Mouse (Mus musculus) brain, adult 2 months (tissue): ENCODE results near the gene Dnm3.
A peak's percentile ranks its signal among the peaks of the same experiment; 100 is the strongest.

Experiments
- DNase-seq: peaks from one replicate; pipeline ENCODE4 v3.0.0; 2011; ENCODE audit warnings: low read depth, low spot score

The Dnm3 gene

DNA sequence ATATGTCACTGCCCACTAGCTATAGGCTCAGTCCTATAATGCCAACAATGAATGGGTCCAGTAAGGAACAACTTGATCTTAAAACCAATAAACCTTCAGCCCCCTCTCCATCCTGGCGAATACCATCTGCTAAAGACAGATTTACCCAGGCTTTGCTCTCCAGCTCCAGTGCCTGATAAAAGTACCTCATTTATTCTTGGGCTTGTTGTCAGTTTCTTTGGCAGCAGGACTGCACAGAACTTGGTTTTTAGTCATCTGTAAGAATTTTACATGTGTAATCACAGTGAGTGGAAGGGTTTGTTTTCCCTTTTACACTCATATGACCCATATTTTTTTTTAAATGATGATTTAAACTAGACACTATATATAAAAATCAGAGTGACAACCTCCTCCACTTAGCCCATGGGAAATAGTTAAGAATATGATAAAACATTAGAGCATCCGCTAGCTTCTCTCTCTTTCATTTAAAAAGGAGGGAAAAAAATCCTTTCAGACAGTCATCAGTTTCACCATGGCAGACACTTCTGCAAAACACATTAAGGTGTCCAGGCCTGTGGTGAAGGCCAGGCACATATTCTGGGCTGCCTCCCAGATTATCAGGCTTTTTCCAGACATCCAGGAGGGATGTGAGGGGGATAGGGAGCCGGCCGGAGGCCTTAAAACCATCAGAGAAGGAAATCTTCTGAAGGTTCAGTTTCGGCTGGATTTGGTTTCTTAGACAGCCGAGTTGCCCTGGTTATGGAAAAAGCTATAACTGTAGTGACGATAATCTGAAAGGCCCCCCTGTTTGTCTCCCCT, 313.9 kb downstream of the Dnm3 start:
- DNase-seq, result peak; percentile 42

DNA sequence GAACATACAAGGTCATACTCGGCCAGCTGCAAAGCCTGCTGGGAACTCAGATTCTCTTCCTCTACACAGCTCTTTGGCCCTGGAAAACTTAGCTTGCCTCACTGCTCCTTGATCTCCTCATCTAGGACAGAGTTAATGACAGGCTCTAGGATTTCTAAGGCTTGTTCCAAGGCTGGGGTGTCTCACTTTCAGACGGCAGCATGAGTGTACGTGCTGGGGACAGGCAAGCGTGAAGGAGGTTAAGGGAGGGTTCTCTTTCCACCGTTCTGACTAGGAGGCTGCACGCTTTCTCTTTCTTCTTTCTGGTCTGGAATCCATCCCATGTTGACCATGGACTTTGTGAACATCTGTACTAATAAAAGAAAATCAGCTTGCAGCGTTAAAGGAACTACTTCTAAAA, 315.2 kb downstream of the Dnm3 start:
- no peak for DNase-seq

DNA sequence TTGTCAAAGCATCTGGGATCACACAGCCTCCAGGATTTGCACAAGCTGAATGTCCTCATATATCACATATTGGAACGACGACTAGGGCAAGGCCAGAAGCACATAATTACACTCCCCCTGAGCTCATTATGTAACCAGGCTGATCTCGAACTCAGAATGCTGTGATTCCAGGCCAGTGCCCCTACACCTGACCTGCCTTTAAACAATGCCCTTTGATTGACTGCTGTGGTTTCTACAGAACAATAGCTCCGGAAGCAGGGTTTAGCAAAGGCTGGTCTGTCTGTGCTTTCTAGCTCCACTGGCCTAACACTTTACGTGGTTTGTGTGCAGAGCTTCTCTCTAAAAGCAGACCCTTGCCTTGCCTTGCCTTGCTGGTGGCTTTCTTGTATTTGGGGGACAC, 315.6 kb downstream of the Dnm3 start:
- DNase-seq, result no peak

DNA sequence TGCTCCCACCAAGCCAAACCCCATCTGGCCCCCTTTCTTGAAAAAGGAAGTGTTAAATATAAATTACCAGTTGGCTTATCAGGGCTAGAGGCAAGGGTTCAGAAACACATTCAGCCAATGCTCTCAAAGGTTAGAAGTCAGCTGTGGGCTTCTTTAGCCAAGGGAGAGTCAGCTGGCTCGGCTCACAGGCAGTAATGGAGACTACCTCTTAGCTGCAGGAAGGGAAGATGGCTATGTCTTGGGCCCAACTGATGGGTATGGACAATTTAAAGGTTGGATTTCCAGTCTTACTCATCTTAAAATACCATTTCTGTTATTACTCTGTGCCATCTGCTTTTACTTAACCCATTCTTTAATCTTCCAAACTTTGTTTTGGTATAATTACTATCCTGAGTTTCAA, 317.1 kb downstream of the Dnm3 start:
- DNase-seq, result no peak

DNA sequence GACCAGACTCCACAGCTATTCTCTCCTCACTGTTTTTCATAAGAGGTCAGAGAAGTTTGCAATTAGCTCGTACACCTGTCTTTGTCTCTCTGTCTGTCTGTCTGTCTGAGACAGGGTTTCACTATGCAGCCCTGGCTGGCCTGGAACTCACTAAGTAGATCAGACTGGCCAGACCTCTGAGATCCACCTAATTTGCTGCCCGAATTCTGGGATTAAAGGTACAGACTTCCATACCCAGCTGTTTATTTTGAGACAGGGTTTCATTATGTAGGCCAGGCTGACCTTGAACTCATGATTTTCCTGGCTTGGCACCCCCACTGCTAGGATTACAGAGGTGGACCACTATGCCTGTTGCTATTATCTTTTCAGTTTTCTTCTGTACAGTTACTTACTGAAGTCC, 319.3 kb downstream of the Dnm3 start:
- DNase-seq, result no peak

DNA sequence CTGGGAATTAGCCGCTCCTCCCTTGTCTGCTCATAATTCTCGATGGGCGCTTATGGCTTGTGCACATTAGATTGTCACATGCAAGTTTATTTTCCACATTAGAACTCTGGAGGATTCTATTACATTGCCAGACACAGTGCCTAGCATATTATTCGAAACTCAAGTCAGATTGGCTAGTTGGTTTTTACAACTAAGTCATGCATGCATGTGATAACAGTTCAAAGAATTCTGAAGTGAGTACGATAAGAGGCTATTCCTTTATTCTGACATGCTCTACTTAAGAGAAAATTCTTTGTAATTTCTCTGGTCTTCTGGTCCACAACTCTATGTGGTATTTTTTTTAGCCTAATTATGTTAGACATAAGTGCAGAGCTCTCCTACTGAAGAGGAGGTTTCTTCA, 320.2 kb downstream of the Dnm3 start:
- no peak for DNase-seq

DNA sequence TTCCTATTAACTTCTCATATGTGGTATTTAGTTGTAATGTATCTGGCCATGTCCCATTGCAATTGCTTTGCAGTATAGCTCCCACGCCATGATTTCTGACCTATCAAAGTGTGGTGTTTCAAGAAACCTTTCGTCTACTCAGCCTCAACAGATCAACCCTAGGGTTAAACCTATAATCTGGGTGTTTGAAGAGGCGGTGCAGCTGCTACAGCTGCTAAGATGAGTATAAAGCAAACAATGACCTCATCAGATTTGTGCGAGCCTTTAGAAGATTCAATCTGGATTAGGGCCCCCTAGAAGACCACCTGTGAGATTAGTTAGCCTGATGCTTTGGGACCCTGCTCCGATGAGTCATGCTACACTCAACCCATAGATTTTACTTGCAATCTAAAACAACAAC, 321.0 kb downstream of the Dnm3 start:
- no peak for DNase-seq

DNA sequence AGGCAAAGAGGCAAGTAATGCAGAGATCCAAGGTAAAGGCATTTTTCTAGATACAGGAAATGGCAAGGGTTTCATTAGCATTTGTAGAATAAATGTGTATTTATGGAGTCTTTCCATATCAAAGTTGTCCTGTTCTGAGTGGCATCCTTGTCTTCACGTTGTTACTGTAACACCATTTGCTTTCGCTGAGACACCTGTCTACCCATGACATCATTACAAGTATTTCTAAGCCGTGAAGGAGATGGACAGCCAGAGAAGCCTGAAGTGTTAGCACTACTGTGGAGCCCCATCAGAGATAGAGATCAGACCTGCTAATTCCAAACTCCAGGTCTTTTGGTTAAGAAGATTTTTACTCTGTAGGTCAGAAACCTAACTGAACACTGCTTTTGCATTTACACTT, 322.3 kb downstream of the Dnm3 start:
- DNase-seq, result no peak

DNA sequence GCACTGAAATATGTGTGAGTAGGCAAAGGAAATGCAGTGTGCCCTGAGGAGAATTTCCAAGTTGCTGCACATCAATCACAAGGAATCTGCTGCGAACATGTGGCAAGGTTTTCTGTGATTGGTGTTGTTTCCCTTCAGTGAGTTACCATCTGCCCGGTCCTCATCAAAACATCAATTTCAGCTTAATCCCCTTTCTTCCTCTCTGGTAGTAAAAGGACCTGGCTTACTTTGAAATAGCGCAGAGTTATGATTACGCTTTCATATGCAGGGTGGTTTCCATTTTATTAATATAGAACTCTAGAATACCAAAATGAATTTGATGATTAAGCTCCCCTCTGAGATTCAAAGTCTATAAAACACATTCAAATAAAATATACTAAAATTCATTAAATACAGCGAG, 324.7 kb downstream of the Dnm3 start:
- DNase-seq, result no peak

DNA sequence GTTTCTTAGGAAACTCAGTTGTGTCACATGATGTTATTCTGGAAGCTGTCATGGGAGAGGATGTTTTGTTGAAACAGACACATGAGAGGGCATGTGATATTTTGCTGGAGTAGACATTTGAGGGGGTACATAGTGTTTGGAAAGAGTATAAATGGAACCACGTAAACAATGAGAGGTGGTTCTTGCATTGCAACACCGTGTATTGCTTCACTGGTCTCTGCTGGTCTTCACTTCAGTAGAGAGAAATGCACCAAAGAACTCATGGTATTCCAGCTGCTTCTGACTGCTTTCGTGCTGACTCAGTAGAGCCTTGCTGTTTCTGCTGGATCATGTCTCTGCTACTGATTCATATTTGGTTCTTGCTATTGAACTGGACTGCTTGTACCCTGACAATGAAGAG, 328.1 kb downstream of the Dnm3 start:
- DNase-seq, result no peak

DNA sequence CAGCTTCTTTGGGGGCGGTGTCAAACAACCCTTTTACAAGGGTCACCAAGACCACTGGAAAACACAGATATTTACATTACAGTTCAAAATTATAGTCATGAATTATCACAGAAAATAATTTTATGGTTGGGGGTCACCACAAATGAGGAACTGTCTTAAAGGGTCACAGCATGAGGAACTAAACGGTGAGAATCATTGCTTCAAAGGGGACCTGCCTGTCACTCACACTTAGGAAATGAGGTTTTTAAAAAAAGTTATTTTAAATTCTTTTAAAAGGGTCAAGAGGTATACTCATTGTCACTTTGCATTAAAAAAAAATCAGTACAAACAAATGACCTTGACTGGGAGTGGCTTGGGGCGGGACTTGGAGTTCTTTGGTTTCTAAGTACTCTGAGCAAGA, 330.3 kb downstream of the Dnm3 start:
- no peak for DNase-seq

DNA sequence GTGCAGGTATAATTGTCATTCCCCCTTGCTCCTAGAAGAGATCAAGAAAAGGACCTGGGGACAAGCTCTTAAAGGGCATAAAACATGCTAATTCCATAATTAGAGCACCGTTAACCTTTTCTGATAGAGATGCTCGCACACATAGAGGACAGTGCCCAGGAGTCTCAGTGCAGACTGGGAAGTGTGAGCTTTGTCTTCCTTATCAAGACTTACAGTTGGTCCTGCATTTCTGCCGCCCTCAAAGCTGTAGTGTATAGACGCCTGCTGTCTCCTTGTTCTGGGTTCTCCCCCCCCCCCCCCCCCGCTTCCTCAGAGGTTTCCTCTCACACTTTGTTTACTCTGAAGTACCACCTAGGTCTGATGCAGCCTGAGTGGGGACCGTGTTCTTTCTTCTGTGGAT, 332.1 kb downstream of the Dnm3 start:
- no peak for DNase-seq

DNA sequence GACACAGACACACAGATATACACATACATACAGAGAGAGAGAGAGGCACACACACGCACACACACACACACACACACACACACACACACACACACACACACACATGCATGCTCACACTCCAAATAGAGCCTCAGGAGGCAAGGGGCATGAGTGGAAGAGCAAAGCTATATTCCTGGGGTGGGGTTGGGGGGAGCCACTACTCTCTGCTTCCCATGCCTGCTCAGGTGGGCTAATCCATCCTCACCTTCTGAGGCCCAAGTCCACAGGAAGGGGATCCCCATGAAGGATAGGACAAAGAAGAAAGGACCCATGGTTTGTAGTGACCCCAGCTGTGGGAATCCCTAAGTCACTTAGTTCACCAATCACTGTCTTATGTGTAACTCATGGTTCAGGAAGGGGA, 332.8 kb downstream of the Dnm3 start:
- DNase-seq, result no peak

DNA sequence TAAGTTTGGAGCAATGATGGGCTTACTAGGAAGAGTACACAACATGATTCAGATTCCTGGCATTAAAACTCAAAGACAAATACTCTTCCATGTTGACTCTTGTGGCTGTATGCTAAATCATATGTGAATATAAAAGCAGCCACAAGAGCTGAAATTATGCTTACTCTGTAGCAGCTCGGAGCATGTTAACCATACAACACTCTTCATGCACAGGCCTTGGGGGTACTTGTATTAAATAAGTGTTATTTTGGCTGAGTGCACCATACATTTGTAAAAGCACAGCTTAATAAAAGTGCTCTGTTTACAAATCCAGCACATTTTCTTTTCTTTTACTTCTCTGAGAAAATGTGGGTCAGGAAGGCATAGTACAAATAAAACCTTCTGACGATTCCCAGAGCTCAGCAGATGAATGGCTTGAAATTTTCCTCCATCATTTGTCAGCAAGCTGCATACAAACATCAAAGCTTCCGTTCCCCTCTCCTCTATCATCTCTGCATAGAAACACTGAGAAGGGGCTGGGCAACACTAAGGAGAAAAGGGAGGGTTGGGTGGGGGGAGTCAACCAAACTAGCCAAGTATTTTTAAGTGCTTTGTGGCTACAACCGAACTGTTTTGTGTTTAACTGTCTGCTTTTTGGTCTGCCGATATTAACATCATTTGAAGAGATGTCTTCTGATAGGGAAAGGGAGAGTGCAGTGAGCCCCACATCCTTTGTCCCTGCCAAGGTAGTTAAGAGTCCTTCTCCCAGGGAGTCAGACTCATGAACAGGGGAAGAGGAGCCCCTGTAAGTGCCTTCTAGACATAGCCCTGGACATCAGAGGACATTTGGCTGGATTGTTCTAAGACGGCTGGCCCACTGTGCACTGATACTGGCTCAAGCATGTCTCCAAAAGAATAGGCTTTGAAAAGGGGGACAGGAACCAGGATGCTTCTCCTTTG, 333.6 kb downstream of the Dnm3 start:
- no peak for DNase-seq

DNA sequence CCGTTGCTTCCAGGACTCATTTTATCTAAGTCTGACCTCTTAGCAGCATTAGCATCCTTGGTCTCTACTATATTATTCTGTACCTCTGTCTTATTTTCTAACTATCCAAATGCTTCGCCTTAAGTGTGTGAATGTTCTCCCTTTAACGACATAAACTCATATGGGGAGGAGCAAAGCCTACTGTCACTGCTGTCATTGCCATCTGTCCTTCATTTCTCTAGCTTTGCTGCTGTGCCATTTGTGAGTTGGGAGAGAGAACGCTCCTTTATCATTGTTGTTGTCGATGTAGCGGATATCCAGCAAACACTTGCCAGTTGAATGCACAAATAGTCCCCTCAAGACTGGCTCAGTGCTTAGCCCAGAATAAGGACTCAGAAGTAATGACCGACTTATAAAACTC, 335.5 kb downstream of the Dnm3 start:
- DNase-seq, result peak; percentile 44

DNA sequence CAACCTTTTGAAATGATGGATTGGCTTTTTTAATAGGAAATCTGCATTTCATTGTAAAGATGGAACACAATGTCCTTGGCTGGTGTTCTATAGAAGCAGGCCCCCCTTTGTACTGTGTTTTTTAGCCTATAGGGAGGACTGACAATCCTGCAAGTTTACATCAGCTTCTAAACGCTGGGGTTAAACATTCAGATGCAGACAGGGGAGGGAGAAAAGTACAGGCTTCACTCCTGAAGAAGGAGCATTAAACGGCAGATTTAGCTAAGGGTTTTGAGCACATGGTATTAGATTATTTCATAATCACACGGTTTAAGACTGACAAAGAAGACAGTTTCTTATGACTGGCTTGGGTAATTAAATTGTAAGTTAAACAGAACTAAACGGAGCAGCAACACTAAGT, 341.5 kb downstream of the Dnm3 start:
- DNase-seq, result no peak

DNA sequence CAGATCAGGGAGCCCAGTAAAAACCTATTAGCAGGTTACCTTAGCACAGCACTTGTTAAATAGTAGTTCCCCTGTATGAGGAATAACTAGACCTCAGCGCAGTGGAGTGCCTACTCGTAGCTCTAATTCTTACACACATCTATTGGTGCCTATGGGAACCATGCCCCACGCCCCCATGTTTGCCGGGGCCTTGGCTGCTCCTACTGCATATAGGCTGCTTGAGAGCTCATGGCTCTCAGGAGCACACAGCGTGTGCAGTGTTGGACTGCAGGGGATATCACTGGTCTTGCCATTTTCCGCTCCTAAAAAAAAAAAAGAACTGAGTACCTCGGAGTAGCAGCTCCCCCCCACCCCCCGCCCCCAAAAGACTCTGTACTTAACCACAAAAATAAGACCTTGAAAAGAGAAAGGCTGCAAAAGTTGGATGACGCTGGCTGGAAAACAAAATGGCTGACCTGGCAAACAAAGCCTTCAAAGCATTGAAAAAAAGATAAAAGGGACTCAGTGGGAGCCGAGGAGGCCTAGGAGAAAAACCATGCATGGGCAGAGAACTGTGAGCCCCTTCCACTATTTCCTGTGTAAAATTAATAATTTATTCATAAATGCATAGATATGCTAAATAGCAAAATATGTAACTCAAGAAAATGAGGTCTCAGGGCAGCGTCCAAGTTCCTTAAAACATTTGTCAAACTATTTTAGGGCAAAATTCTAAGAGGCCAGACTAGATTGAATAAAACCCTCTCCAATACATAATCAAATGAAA, 342.2 kb downstream of the Dnm3 start:
- DNase-seq, result no peak

DNA sequence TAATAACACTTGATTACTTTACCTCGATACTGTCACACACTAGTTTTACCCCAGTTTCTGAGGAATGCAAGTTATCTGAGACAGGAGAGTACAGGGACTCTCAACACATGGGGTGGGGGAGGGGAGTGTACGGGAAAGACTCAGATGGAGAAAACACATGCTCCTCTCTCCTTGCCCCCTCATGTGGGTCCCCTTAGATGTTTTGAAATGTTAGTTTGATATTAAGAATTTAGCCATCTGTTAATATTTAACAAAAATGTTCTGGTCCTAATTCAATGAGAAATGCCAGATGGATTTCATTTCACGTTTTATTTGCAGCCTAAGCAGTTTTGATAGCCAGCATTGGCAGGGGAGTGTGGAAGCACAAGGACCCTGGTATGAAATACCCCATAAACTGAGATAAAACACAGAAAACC, 343.2 kb downstream of the Dnm3 start:
- DNase-seq, result no peak

DNA sequence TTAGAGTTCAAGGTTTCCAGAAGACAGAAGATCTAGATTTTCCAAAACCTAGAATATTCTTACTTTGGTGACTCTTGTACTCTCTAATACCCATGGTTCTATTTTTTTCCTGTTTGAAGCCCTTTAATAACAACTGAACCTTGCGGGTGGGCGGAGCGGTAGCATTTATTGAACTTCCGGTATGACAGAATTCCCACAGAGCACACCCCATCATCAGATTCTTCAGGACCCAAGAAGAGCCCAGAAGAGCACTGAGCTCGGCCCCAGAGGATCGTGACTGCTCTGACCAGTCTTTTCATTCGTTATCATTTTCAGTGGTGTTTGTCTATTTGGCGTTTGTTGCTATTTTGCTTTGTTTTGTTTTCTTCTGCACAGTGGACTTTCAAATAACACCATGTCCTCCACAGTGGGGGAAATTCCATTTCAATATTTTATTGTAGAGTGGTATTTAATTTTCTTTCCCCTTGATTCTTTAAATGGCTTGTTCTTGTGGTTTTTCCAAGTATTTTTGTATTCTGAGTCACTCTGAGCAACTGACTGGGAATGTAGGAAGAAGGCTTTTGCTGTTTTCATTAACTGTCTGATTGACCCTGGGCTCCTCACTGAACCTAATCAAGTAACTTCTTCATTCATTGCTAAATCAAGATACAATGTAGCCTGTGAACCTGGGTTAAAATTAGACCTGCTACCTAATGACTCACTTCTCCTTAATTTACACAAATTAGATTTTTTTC, 344.8 kb downstream of the Dnm3 start:
- no peak for DNase-seq

DNA sequence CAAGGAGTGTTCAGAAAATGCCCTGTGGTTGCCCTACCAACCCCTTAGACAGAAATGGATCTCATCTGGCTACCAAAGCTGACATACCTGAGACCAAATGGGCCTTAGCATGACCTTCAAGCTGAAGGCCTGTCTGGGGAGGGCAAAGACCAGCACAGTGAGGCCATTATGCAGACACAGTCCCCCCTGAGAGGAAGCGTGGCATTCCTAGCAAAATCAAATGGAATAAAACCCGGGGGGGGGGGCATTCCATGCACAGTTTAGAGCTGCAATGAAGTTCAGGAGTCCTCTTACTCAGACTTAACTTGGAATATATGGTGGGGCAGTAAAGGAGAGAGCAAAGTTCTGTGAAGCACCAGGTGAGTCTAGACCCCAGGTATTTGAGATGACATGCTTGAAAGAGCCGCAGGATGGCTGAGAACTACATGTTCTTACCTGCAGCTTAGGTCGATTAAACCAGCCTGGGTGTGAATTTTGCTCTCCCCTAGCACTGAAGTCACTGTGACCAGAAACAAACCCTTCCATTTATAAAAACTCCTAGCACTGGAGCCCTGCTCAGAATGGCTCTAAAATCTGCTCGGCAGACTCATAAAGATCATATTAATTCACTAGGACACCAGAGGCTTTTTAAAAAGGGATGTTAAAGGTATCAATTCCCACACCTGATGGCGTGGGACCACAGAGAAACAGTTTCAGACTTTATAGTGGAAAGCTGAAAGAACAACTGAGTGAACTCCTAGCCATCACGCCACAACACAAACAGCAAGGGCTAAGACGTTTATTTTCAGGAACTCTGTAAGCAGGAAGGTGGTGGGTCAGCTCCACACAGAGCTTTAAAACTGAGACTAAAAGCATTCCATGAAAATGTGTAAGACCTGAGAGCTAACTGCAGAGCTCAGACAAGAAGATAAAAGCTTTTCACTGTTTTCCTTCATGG, 350.7 kb downstream of the Dnm3 start:
- DNase-seq, result no peak
